Mouse (Mus musculus) embryonic fibroblast, embryonic 13.5 days (primary cell): ENCODE data around the gene Sept9.

ENCODE experiments used
- CTCF ChIP-seq: IDR thresholded peaks from 2 replicates; pipeline ENCODE4 v1.5.1; 2011; ENCODE audit warnings: mild to moderate bottlenecking, control low read depth, low read length, moderate library complexity, borderline replicate concordance; ENCODE audit not compliant: insufficient read depth
- POLR2A ChIP-seq: IDR thresholded peaks from 2 replicates; pipeline ENCODE4 v1.6.1; 2011; ENCODE audit warnings: low read depth, mild to moderate bottlenecking, control low read depth, low read length, moderate library complexity

GRCm38 (mm10) chr11:117240322-117240721 lies 40.9 kb downstream of the Sept9 start:
- TF ChIP-seq CTCF (no peak), POLR2A (no peak)
